Mouse (Mus musculus) brain, embryonic 14.5 days (tissue): ENCODE data around the gene Lrrc7.

Experiments used
- CTCF ChIP-seq: fragments of 200-500 bp; IDR thresholded peaks from 2 replicates; pipeline ENCODE4 v1.5.1; 2012; ENCODE audit warnings: inconsistent platforms, mild to moderate bottlenecking, moderate library complexity, borderline replicate concordance; ENCODE audit not compliant: insufficient read depth, insufficient read length; ENCODE audit errors: extremely low read depth
- POLR2A ChIP-seq: fragments of 200-500 bp; IDR thresholded peaks from 2 replicates; pipeline ENCODE4 v1.6.1; 2012; ENCODE audit warnings: mild to moderate bottlenecking, inconsistent platforms, borderline replicate concordance; ENCODE audit not compliant: poor library complexity, insufficient read depth, insufficient read length, severe bottlenecking; ENCODE audit errors: extremely low read depth

DNA sequence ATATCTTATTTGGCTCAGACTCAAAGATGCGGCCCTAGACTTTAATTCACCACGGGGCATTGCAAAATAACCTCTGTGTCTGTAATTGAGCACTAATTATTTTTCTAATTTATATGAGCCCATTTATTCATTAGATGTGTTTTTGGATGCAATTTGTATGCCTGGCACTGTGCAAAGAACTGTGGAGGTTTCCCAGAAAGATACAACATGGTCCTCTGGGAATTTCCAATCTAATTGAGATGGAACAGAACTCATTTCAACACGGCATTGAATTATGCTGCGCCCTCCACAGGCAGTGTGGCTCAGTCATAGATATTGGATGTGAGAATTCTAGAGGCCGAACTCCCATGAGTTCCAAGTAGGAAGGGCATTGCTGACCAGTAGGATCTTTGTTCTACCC is 397.6 kb downstream of the Lrrc7 start:
- TF ChIP-seq POLR2A (no peak), CTCF (no peak)
